25 mouse cellular contexts compared by ENCODE assay signal in the genomic region with DNA sequence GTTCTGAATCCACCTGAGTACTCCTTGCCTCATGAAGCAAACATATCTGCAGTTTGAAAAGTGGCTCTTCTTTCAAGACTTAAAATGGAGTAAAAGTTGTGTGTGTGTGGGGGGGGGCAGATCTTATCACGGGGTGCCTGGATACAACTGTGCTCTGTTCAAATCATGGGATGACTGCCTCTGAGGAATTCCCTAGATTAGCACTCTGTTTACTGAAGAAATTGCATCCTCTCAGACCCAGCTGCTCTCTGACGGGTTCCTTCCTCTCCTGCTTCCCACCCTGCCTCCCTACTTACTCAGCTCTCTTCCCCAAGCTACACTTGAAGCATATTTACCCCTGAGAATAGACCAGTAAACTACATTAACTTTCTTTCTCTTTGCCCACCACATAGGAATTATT.
"Had no signal": no experiment of that assay in that cellular context is flagged by ENCODE, and none has a peak within 500 bp of the region (broad histone marks: within the 10 kb centered on the region; RNA-seq: fewer than 3 reads in every experiment).

No protein-coding gene starts in this region.

- H3K4me2 ChIP-seq: heart, embryonic 11.5 days; heart, embryonic 13.5 days; heart, embryonic 15.5 days; hindbrain, embryonic 13.5 days; hindbrain, embryonic 15.5 days; limb, embryonic 12.5 days; liver, embryonic 11.5 days; liver, embryonic 13.5 days; liver, embryonic 15.5 days had no signal

- H3K4me3 ChIP-seq: heart, adult 2 months; heart, embryonic 13.5 days; heart, embryonic 15.5 days; hindbrain, embryonic 13.5 days; hindbrain, embryonic 15.5 days; left cerebral cortex, adult 2 months; limb, embryonic 10.5 days; limb, embryonic 12.5 days; liver, embryonic 13.5 days; liver, embryonic 15.5 days had no signal

- H3K4me1 ChIP-seq: heart, embryonic 13.5 days; heart, embryonic 15.5 days; liver, embryonic 13.5 days; liver, embryonic 15.5 days had no signal

- H3K27ac ChIP-seq: heart, adult 2 months; heart, embryonic 13.5 days; heart, embryonic 15.5 days; hindbrain, embryonic 13.5 days; hindbrain, embryonic 15.5 days; hindbrain, postnatal 0 days; left cerebral cortex, adult 2 months; limb, embryonic 10.5 days; limb, embryonic 12.5 days; liver, embryonic 13.5 days; liver, embryonic 15.5 days had no signal

- H3K9ac ChIP-seq: forebrain, postnatal 0 days; heart, embryonic 13.5 days; heart, embryonic 15.5 days; hindbrain, embryonic 13.5 days; hindbrain, embryonic 15.5 days; limb, embryonic 12.5 days; liver, embryonic 13.5 days; liver, embryonic 15.5 days had no signal

- H3K27me3 ChIP-seq: heart, embryonic 13.5 days; heart, embryonic 15.5 days; hindbrain, embryonic 13.5 days; hindbrain, embryonic 15.5 days; limb, embryonic 12.5 days; liver, embryonic 13.5 days; liver, embryonic 15.5 days had no signal

- H3K36me3 ChIP-seq: heart, embryonic 13.5 days; heart, embryonic 15.5 days; hindbrain, embryonic 13.5 days; hindbrain, embryonic 15.5 days; limb, embryonic 10.5 days; limb, embryonic 12.5 days; liver, embryonic 13.5 days; liver, embryonic 15.5 days had no signal

- H3K9me3 ChIP-seq: heart, embryonic 13.5 days; heart, embryonic 15.5 days; hindbrain, embryonic 13.5 days; hindbrain, embryonic 15.5 days; limb, embryonic 10.5 days; limb, embryonic 12.5 days; liver, embryonic 13.5 days; liver, embryonic 15.5 days had no signal

- ATAC-seq: forebrain, postnatal 0 days; hindbrain, postnatal 0 days; intestine, embryonic 16.5 days had no signal

- DNase-seq: forebrain, postnatal 0 days; gastrocnemius, postnatal 14 days; gastrocnemius, postnatal 36 days; heart, adult 11 months; heart, adult 2 months; heart, postnatal 14 days; heart, postnatal 36 days; kidney, adult 18-20 months; kidney, postnatal 14 days; kidney, postnatal 36 days; layer of hippocampus, adult 9-11 months; liver; liver, embryonic 13.5 days had no signal
